Mouse (Mus musculus): ENCODE results near the gene Itprid2.
"Not testable (repeated sequence)": the region's sequence is repeated elsewhere in the genome, so short reads cannot be mapped to it uniquely, and the experiment has no call there.

The Itprid2 gene

GRCm38 (mm10) chr2:79634528-79635400, at the start of gene Itprid2:
TSS of gene Itprid2 (plus strand) at chr2:79635352.
- in situ Hi-C loops (cut with MboI, MseI), result no loop called here

- in situ Hi-C loops (cut with MboI, MseI), result no loop called here
Measured at GRCm38 (mm10) chr2:79596177-79596576, 39.0 kb upstream of the Itprid2 start.

GRCm38 (mm10) chr2:79597090-79597489, 38.1 kb upstream of the Itprid2 start:
- in situ Hi-C loops (cut with MboI, MseI), result no loop called here

- in situ Hi-C loops (cut with MboI, MseI), result not testable (repeated sequence)
Measured at GRCm38 (mm10) chr2:79601109-79601508, 34.0 kb upstream of the Itprid2 start.

GRCm38 (mm10) chr2:79601691-79602116, 33.4 kb upstream of the Itprid2 start:
- in situ Hi-C loops (cut with MboI, MseI), result no loop called here

GRCm38 (mm10) chr2:79602306-79602705, 32.8 kb upstream of the Itprid2 start:
- in situ Hi-C loops (cut with MboI, MseI), result no loop called here

- in situ Hi-C loops (cut with MboI, MseI), result no loop called here
Measured at GRCm38 (mm10) chr2:79603363-79603762, 31.8 kb upstream of the Itprid2 start.

- in situ Hi-C loops (cut with MboI, MseI), result no loop called here
Measured at GRCm38 (mm10) chr2:79606033-79606432, 29.1 kb upstream of the Itprid2 start.

- in situ Hi-C loops (cut with MboI, MseI), result no loop called here
Measured at GRCm38 (mm10) chr2:79607181-79607580, 28.0 kb upstream of the Itprid2 start.

- in situ Hi-C loops (cut with MboI, MseI), result no loop called here
Measured at GRCm38 (mm10) chr2:79608301-79609074, 26.7 kb upstream of the Itprid2 start.

- in situ Hi-C loops (cut with MboI, MseI), result no loop called here
Measured at GRCm38 (mm10) chr2:79610894-79611293, 24.3 kb upstream of the Itprid2 start.

- in situ Hi-C loops (cut with MboI, MseI), result no loop called here
Measured at GRCm38 (mm10) chr2:79618145-79618544, 17.0 kb upstream of the Itprid2 start.

- in situ Hi-C loops (cut with MboI, MseI), result no loop called here
Measured at GRCm38 (mm10) chr2:79618614-79619568, 16.3 kb upstream of the Itprid2 start.

GRCm38 (mm10) chr2:79623256-79623655, 11.9 kb upstream of the Itprid2 start:
- in situ Hi-C loops (cut with MboI, MseI), result loop anchor here (10.0 kb wide), 1 partner anchor 748 kb away; no protein-coding TSS in a partner anchor

GRCm38 (mm10) chr2:79627624-79628023, 7.5 kb upstream of the Itprid2 start:
- in situ Hi-C loops (cut with MboI, MseI), result loop anchor here (10.0 kb wide), 1 partner anchor 753 kb away; no protein-coding TSS in a partner anchor

GRCm38 (mm10) chr2:79630231-79630630, 4.9 kb upstream of the Itprid2 start:
- in situ Hi-C loops (cut with MboI, MseI), result no loop called here

GRCm38 (mm10) chr2:79635426-79636291, 507 bp downstream of the Itprid2 start:
- in situ Hi-C loops (cut with MboI, MseI), result no loop called here

- in situ Hi-C loops (cut with MboI, MseI), result no loop called here
Measured at GRCm38 (mm10) chr2:79638924-79639323, 3.8 kb downstream of the Itprid2 start.

GRCm38 (mm10) chr2:79646237-79646688, 11.1 kb downstream of the Itprid2 start:
- in situ Hi-C loops (cut with MboI, MseI), result loop anchor here (5.0 kb wide), 1 partner anchor 134 kb away; no protein-coding TSS in a partner anchor

GRCm38 (mm10) chr2:79647094-79647493, 11.9 kb downstream of the Itprid2 start:
- in situ Hi-C loops (cut with MboI, MseI), result loop anchor here (5.0 kb wide), 1 partner anchor 135 kb away; no protein-coding TSS in a partner anchor
